Mouse (Mus musculus): ENCODE measurements at regions not wholly inside any gene's neighbourhood (a gene's known extent, or its start where the extent isn't known, plus 50 kb on each side); places are given as distances from the start of the nearest gene placed in this dataset.

GRCm38 (mm10) chr13:31171751-31172150 lies 197.7 kb downstream of the Gm5447 start:
- Histone ChIP-seq H3K9ac (no peak overlapping the region), H3K4me2 (no peak overlapping the region), H3K27me3 (no peaks in the 10 kb centered on the region), H3K36me3 (no peaks in the 10 kb centered on the region), H3K4me3 (no peak overlapping the region), H3K27ac (no peak overlapping the region), H3K9me3 (replicated peaks) (no peaks in the 10 kb centered on the region), H3K4me1 (replicated peaks) (no peaks in the 10 kb centered on the region)
- WGBS, result 83% methylated on average over 2 of the region's 2 CpGs
- ATAC-seq (replicated peaks; ENCODE audit: insufficient number of reproducible peaks, insufficient read depth, low FRiP score, low read depth), result no peak

GRCm38 (mm10) chr13:31172580-31172979 lies 198.6 kb downstream of the Gm5447 start:
- no peak for ATAC-seq (replicated peaks; ENCODE audit: insufficient number of reproducible peaks, insufficient read depth, low FRiP score, low read depth)
- Histone ChIP-seq H3K9me3 (replicated peaks) (no peaks in the 10 kb centered on the region), H3K27me3 (no peaks in the 10 kb centered on the region), H3K27ac (no peak overlapping the region), H3K4me3 (no peak overlapping the region), H3K4me2 (no peak overlapping the region), H3K4me1 (replicated peaks) (no peaks in the 10 kb centered on the region), H3K36me3 (no peaks in the 10 kb centered on the region), H3K9ac (no peak overlapping the region)
- 71% methylated on average over 5 of the region's 5 CpGs for WGBS

GRCm38 (mm10) chr13:31177999-31178783 lies 204.2 kb downstream of the Gm5447 start:
- no peak for ATAC-seq (replicated peaks; ENCODE audit: insufficient number of reproducible peaks, insufficient read depth, low FRiP score, low read depth)
- H3K4me1 ChIP-seq (replicated peaks), result peaks cover 6% of the 10 kb centered on the region; the same call in 1 of the 2 replicates
- H3K27me3 ChIP-seq, result no peaks in the 10 kb centered on the region
- WGBS, result 72% methylated on average over 5 of the region's 5 CpGs
- H3K27ac ChIP-seq, result no peak overlapping the region
- H3K36me3 ChIP-seq, result no peaks in the 10 kb centered on the region
- H3K9ac ChIP-seq, result no peak overlapping the region
- H3K4me3 ChIP-seq, result no peak overlapping the region
- no peak overlapping the region for H3K4me2 ChIP-seq
- no peaks in the 10 kb centered on the region for H3K9me3 ChIP-seq (replicated peaks)

GRCm38 (mm10) chr13:31178964-31179363 lies 205.0 kb downstream of the Gm5447 start:
- H3K36me3 ChIP-seq, result no peaks in the 10 kb centered on the region
- no peak overlapping the region for H3K4me2 ChIP-seq
- no peaks in the 10 kb centered on the region for H3K9me3 ChIP-seq (replicated peaks)
- no peak overlapping the region for H3K9ac ChIP-seq
- H3K4me3 ChIP-seq, result no peak overlapping the region
- H3K4me1 ChIP-seq (replicated peaks), result peaks cover 6% of the 10 kb centered on the region; the same call in 1 of the 2 replicates
- no peak for ATAC-seq (replicated peaks; ENCODE audit: insufficient number of reproducible peaks, insufficient read depth, low FRiP score, low read depth)
- WGBS, result 72% methylated on average over 3 of the region's 3 CpGs
- H3K27ac ChIP-seq, result no peak overlapping the region
- no peaks in the 10 kb centered on the region for H3K27me3 ChIP-seq

GRCm38 (mm10) chr13:31179407-31180001 lies 205.5 kb downstream of the Gm5447 start:
- H3K4me3 ChIP-seq, result no peak overlapping the region
- no peaks in the 10 kb centered on the region for H3K27me3 ChIP-seq
- H3K36me3 ChIP-seq, result no peaks in the 10 kb centered on the region
- peaks cover 6% of the 10 kb centered on the region; the same call in 1 of the 2 replicates for H3K4me1 ChIP-seq (replicated peaks)
- H3K9me3 ChIP-seq (replicated peaks), result no peaks in the 10 kb centered on the region
- H3K27ac ChIP-seq, result no peak overlapping the region
- 30% methylated on average over 12 of the region's 12 CpGs for WGBS
- H3K4me2 ChIP-seq, result 0 out of 2 replicates have a peak overlapping the region, but pooled peaks have one; percentile 15
- no peak overlapping the region for H3K9ac ChIP-seq
- ATAC-seq (replicated peaks; ENCODE audit: insufficient number of reproducible peaks, insufficient read depth, low FRiP score, low read depth), result no peak

GRCm38 (mm10) chr13:31181530-31181929 lies 207.5 kb downstream of the Gm5447 start:
- ATAC-seq (replicated peaks; ENCODE audit: insufficient number of reproducible peaks, insufficient read depth, low FRiP score, low read depth), result no peak
- no peak overlapping the region for H3K4me2 ChIP-seq
- WGBS, result 81% methylated on average over 5 of the region's 5 CpGs
- H3K9me3 ChIP-seq (replicated peaks), result no peaks in the 10 kb centered on the region
- no peak overlapping the region for H3K27ac ChIP-seq
- H3K27me3 ChIP-seq, result no peaks in the 10 kb centered on the region
- no peak overlapping the region for H3K4me3 ChIP-seq
- no peaks in the 10 kb centered on the region for H3K36me3 ChIP-seq
- no peak overlapping the region for H3K9ac ChIP-seq
- H3K4me1 ChIP-seq (replicated peaks), result peaks cover 6% of the 10 kb centered on the region; the same call in 1 of the 2 replicates

GRCm38 (mm10) chr13:31184845-31185834 lies 211.1 kb downstream of the Gm5447 start:
- Histone ChIP-seq H3K4me3 (no peak overlapping the region), H3K4me2 (no peak overlapping the region), H3K27ac (no peak overlapping the region), H3K36me3 (no peaks in the 10 kb centered on the region), H3K9me3 (replicated peaks) (no peaks in the 10 kb centered on the region), H3K9ac (no peak overlapping the region), H3K27me3 (no peaks in the 10 kb centered on the region), H3K4me1 (replicated peaks) (no peaks in the 10 kb centered on the region)
- ATAC-seq (replicated peaks; ENCODE audit: insufficient number of reproducible peaks, insufficient read depth, low FRiP score, low read depth), result no peak
- WGBS, result 64% methylated on average over 14 of the region's 14 CpGs

GRCm38 (mm10) chr13:31186805-31187589 lies 213.0 kb downstream of the Gm5447 start:
- H3K4me2 ChIP-seq, result no peak overlapping the region
- H3K4me3 ChIP-seq, result no peak overlapping the region
- H3K27me3 ChIP-seq, result no peaks in the 10 kb centered on the region
- 46% methylated on average over 5 of the region's 5 CpGs for WGBS
- H3K9me3 ChIP-seq (replicated peaks), result no peaks in the 10 kb centered on the region
- no peak for ATAC-seq (replicated peaks; ENCODE audit: insufficient number of reproducible peaks, insufficient read depth, low FRiP score, low read depth)
- no peak overlapping the region for H3K27ac ChIP-seq
- no peak overlapping the region for H3K9ac ChIP-seq
- no peaks in the 10 kb centered on the region for H3K36me3 ChIP-seq
- no peaks in the 10 kb centered on the region for H3K4me1 ChIP-seq (replicated peaks)

GRCm38 (mm10) chr13:31189116-31189515 lies 215.1 kb downstream of the Gm5447 start:
- no peaks in the 10 kb centered on the region for H3K4me1 ChIP-seq (replicated peaks)
- H3K9ac ChIP-seq, result no peak overlapping the region
- ATAC-seq (replicated peaks; ENCODE audit: insufficient number of reproducible peaks, insufficient read depth, low FRiP score, low read depth), result no peak
- no peaks in the 10 kb centered on the region for H3K9me3 ChIP-seq (replicated peaks)
- H3K27me3 ChIP-seq, result no peaks in the 10 kb centered on the region
- H3K27ac ChIP-seq, result no peak overlapping the region
- H3K4me3 ChIP-seq, result no peak overlapping the region
- no peak overlapping the region for H3K4me2 ChIP-seq
- WGBS, result 30% methylated on average over 1 of the region's 1 CpGs
- no peaks in the 10 kb centered on the region for H3K36me3 ChIP-seq

GRCm38 (mm10) chr13:31190036-31190435 lies 216.0 kb downstream of the Gm5447 start:
- 62% methylated on average over 4 of the region's 4 CpGs for WGBS

More at GRCm38 (mm10) chr13:31190036-31190435, 216.0 kb downstream of the Gm5447 start:
- H3K9me3 ChIP-seq (replicated peaks), result no peaks in the 10 kb centered on the region
- H3K4me3 ChIP-seq, result no peak overlapping the region
- no peaks in the 10 kb centered on the region for H3K4me1 ChIP-seq (replicated peaks)
- H3K9ac ChIP-seq, result no peak overlapping the region
- no peak for ATAC-seq (replicated peaks; ENCODE audit: insufficient number of reproducible peaks, insufficient read depth, low FRiP score, low read depth)
- H3K27me3 ChIP-seq, result no peaks in the 10 kb centered on the region
- H3K27ac ChIP-seq, result no peak overlapping the region
- no peaks in the 10 kb centered on the region for H3K36me3 ChIP-seq
- no peak overlapping the region for H3K4me2 ChIP-seq
